Mouse (Mus musculus) liver, embryonic 14.5 days (tissue): ENCODE results near the gene Cdc42se2.

Experiments
- CTCF ChIP-seq: IDR thresholded peaks from 2 replicates; pipeline ENCODE4 v1.5.1; 2016; ENCODE audit warnings: antibody characterized with exemption, low read depth, control low read depth
- EP300 ChIP-seq: IDR thresholded peaks from 2 replicates; pipeline ENCODE4 v1.6.1; 2016; ENCODE audit warnings: antibody characterized with exemption, low read depth

DNA sequence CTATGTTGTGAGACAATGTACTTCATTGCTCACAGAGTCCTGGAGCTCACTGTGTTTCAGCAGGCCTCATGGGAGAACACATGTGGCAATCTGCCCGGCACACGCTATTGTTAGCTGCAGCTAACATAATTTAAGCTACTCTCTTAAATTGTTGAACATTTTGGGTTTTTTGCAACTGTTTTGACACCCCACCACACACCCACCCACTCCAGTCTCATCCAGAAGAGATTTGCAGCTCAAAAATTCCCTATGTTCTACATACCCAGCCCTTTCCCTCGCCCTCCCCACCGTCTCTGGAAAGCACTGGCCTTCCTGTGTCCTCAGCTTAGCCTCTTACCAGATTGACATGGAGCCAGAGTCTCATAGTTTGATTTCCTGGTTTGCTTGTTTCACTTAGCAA lies 17.7 kb upstream of the Cdc42se2 start:
- TF ChIP-seq CTCF (no peak), EP300 (no peak)
